Mouse (Mus musculus): ENCODE data around the gene Nprl2.

DNA sequence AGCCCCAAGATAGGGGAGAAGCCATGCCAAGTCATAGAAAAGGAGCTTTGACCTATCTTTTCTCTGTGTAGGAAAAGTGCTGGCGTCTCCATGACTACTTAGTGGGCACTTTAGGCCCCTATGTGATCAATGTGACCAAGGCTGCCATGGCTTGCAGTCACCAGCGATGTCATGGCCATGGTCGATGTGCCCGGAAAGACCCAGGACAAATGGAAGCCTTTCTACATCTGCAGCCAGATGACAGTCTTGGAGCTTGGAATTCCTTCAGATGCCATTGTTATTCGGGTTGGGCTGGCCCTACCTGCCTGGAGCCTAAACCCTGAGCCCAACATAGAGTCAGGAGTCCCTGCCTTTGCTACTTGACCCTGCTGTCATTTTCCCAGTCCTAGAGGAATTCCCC, 44.5 kb downstream of the Nprl2 start:
- TF ChIP-seq CTCF (IDR thresholded peaks at IDR 0.05; ENCODE audit: borderline replicate concordance, insufficient read depth, low read depth, low read length): no peak
- TF ChIP-seq POLR2A (IDR thresholded peaks at IDR 0.05; ENCODE audit: borderline replicate concordance, insufficient read depth, low read length): no peak

All from cerebellum, adult 2 months (tissue).